Mouse (Mus musculus) kidney, postnatal 0 days (tissue): ENCODE data around the gene Rsu1. TPM values are rescaled to one million over a fixed set of nuclear protein-coding genes. Genes with fewer than 3 reads are reported as not detected.

Source experiments
- ATAC-seq: fragments of 200-750 bp; cut with Nextera tagmentation; replicated peaks from 2 replicates; pipeline ENCODE4 v1.8.0; 2017; ENCODE audit warnings: low read depth, moderate number of reproducible peaks, moderate TSS enrichment, moderate library complexity; ENCODE audit not compliant: low FRiP score
- DNase-seq: peaks from one replicate; pipeline ENCODE4 v3.0.0-alpha.2; 2016; ENCODE audit warnings: low spot score
- H3K27ac ChIP-seq: fragments of 300-500 bp; sonication (generic); 2 replicates; pipeline ENCODE4 v1.5.1; 2014; ENCODE audit warnings: mild to moderate bottlenecking
- H3K27me3 ChIP-seq: fragments of 300-500 bp; sonication (generic); 2 replicates; pipeline ENCODE4 v1.6.1; 2014; ENCODE audit warnings: low read length, mixed read lengths; ENCODE audit not compliant: insufficient read depth
- H3K36me3 ChIP-seq: fragments of 300-500 bp; sonication (generic); 2 replicates; pipeline ENCODE4 v1.6.1; 2014; ENCODE audit warnings: low read length, mixed read lengths; ENCODE audit not compliant: insufficient read depth
- H3K4me1 ChIP-seq: fragments of 300-500 bp; sonication (generic); replicated peaks from 2 replicates; pipeline ENCODE4 v1.6.1; 2014; ENCODE audit warnings: antibody characterized with exemption, low read length, mixed read lengths; ENCODE audit not compliant: insufficient read depth
- H3K4me2 ChIP-seq: fragments of 300-500 bp; sonication (generic); 2 replicates; pipeline ENCODE4 v1.6.1; 2014; ENCODE audit warnings: mild to moderate bottlenecking, low read length, moderate library complexity, mixed read lengths
- H3K4me3 ChIP-seq: fragments of 300-500 bp; sonication (generic); replicated peaks from 2 replicates; pipeline ENCODE4 v1.5.1; 2014; ENCODE audit warnings: low read depth, low read length
- H3K9ac ChIP-seq: fragments of 300-500 bp; sonication (generic); 2 replicates; pipeline ENCODE4 v1.6.1; 2014; ENCODE audit warnings: low read depth, low read length
- H3K9me3 ChIP-seq: fragments of 300-500 bp; sonication (generic); replicated peaks from 2 replicates; pipeline ENCODE4 v1.6.1; 2016; ENCODE audit warnings: low read length, inconsistent platforms, mixed read lengths
- CTCF ChIP-seq: IDR thresholded peaks from 2 replicates; pipeline ENCODE4 v1.5.1; 2016; ENCODE audit warnings: antibody characterized with exemption, low read depth, mild to moderate bottlenecking, moderate library complexity
- WGBS: fragments of 180-500 bp; shearing (Covaris S2); extraction: QIAGEN DNeasy Blood & Tissue Kit; methylation state at CpG from one replicate; pipeline ENCODE4 v1.1.7; 2014; 5-methylcytosine and 5-hydroxymethylcytosine counted together
- polyA plus RNA-seq: library from polyadenylated mRNA; unstranded; fragments of >200 nt; fragmentation: Nextera tagmentation; extraction: Ambion mirVana; gene quantifications from 2 replicates; pipeline ENCODE4 v1.2.1, GENCODE M21; 2015

The Rsu1 gene
- polyA plus RNA-seq, 1 experiment from 2014 or later: 151 TPM

GRCm38 (mm10) chr2:13233254-13233835 lies 37.9 kb downstream of the Rsu1 start:
- DNase-seq: no peak
- Histone ChIP-seq H3K4me2 (peak overlapping the region; percentile 7; the same call in 1 of the 2 replicates), H3K27me3 (no peaks in the 10 kb centered on the region), H3K9me3 (no peaks in the 10 kb centered on the region), H3K9ac (no peak overlapping the region), H3K27ac (no peak overlapping the region), H3K36me3 (no peaks in the 10 kb centered on the region), H3K4me1 (peaks cover 11% of the 10 kb centered on the region), H3K4me3 (no peak overlapping the region)
- no peak for ATAC-seq
- WGBS: 46% methylated on average over 12 of the region's 12 CpGs
- TF ChIP-seq CTCF: no peak

GRCm38 (mm10) chr2:13232305-13232704 lies 38.9 kb downstream of the Rsu1 start:
- Histone ChIP-seq H3K27ac (no peak overlapping the region), H3K4me2 (no peak overlapping the region), H3K9ac (no peak overlapping the region), H3K9me3 (no peaks in the 10 kb centered on the region), H3K4me3 (no peak overlapping the region), H3K27me3 (no peaks in the 10 kb centered on the region), H3K36me3 (no peaks in the 10 kb centered on the region), H3K4me1 (peaks cover 11% of the 10 kb centered on the region)
- WGBS: 65% methylated on average over 6 of the region's 6 CpGs
- ATAC-seq: no peak
- TF ChIP-seq CTCF: no peak
- DNase-seq: no peak

GRCm38 (mm10) chr2:13229686-13230085 lies 41.5 kb downstream of the Rsu1 start:
- no peak overlapping the region for H3K4me3 ChIP-seq
- TF ChIP-seq CTCF: no peak
- H3K4me1 ChIP-seq: peaks cover 11% of the 10 kb centered on the region
- no peak for DNase-seq
- 95% methylated on average over 3 of the region's 3 CpGs for WGBS
- H3K9ac ChIP-seq: no peak overlapping the region
- H3K4me2 ChIP-seq: no peak overlapping the region
- no peak for ATAC-seq
- H3K27me3 ChIP-seq: no peaks in the 10 kb centered on the region
- H3K27ac ChIP-seq: no peak overlapping the region
- H3K36me3 ChIP-seq: no peaks in the 10 kb centered on the region
- no peaks in the 10 kb centered on the region for H3K9me3 ChIP-seq

- ATAC-seq (no peak), DNase-seq (no peak)
- H3K9me3 ChIP-seq: no peaks in the 10 kb centered on the region
- H3K4me3 ChIP-seq: no peak overlapping the region
- no peaks in the 10 kb centered on the region for H3K4me1 ChIP-seq
- no peak overlapping the region for H3K4me2 ChIP-seq
- WGBS: 83% methylated on average over 4 of the region's 4 CpGs
- no peak overlapping the region for H3K9ac ChIP-seq
- no peaks in the 10 kb centered on the region for H3K27me3 ChIP-seq
- H3K36me3 ChIP-seq: no peaks in the 10 kb centered on the region
- H3K27ac ChIP-seq: no peak overlapping the region
- TF ChIP-seq CTCF: no peak
Measured at GRCm38 (mm10) chr2:13226031-13226430, 45.2 kb downstream of the Rsu1 start.

- H3K27me3 ChIP-seq: no peaks in the 10 kb centered on the region
- ATAC-seq: no peak
Measured at GRCm38 (mm10) chr2:13224546-13224945, 46.7 kb downstream of the Rsu1 start.

GRCm38 (mm10) chr2:13223451-13223850 lies 47.8 kb downstream of the Rsu1 start:
- no peak for ATAC-seq
- H3K9me3 ChIP-seq: no peaks in the 10 kb centered on the region
- H3K36me3 ChIP-seq: no peaks in the 10 kb centered on the region
- no peaks in the 10 kb centered on the region for H3K4me1 ChIP-seq
- no peak overlapping the region for H3K4me3 ChIP-seq
- no peak overlapping the region for H3K27ac ChIP-seq
- DNase-seq: no peak
- H3K9ac ChIP-seq: no peak overlapping the region
- WGBS: 87% methylated on average over 4 of the region's 4 CpGs
- H3K4me2 ChIP-seq: no peak overlapping the region
- no peak for TF ChIP-seq CTCF
- no peaks in the 10 kb centered on the region for H3K27me3 ChIP-seq

More at GRCm38 (mm10) chr2:13224546-13224945, 46.7 kb downstream of the Rsu1 start:
- no peak for TF ChIP-seq CTCF
- Histone ChIP-seq H3K4me2 (no peak overlapping the region), H3K9ac (no peak overlapping the region), H3K4me3 (no peak overlapping the region), H3K4me1 (no peaks in the 10 kb centered on the region), H3K9me3 (no peaks in the 10 kb centered on the region), H3K36me3 (no peaks in the 10 kb centered on the region), H3K27ac (no peak overlapping the region)
- 90% methylated on average over 3 of the region's 3 CpGs for WGBS
- no peak for DNase-seq

- Histone ChIP-seq H3K27me3 (no peaks in the 10 kb centered on the region), H3K27ac (no peak overlapping the region), H3K4me1 (no peaks in the 10 kb centered on the region), H3K4me2 (no peak overlapping the region), H3K36me3 (peaks cover 20% of the 10 kb centered on the region; the same call in 1 of the 2 replicates), H3K4me3 (no peak overlapping the region), H3K9me3 (no peaks in the 10 kb centered on the region), H3K9ac (no peak overlapping the region)
- no peak for TF ChIP-seq CTCF
- ATAC-seq (no peak), DNase-seq (no peak)
- 73% methylated on average over 2 of the region's 2 CpGs for WGBS
Measured at GRCm38 (mm10) chr2:13220141-13220540, 51.1 kb downstream of the Rsu1 start.
